Mouse (Mus musculus) forebrain, embryonic 10.5 days (tissue): Measurements from ENCODE around the gene Cryge. TPM values are rescaled to one million over a fixed set of nuclear protein-coding genes. Genes with fewer than 3 reads are reported as not detected.
"Not testable (repeated sequence)": the region's sequence is repeated elsewhere in the genome, so short reads cannot be mapped to it uniquely, and the experiment has no call there.

Source experiments
- DNase-seq: peaks from one replicate; pipeline ENCODE4 v3.0.0-alpha.2; 2017; ENCODE audit warnings: low spot score; ENCODE audit errors: extremely low spot score
- H3K27ac ChIP-seq: fragments of 300-500 bp; sonication (generic); 2 replicates; pipeline ENCODE4 v1.5.1; 2016; ENCODE audit warnings: mild to moderate bottlenecking
- H3K27me3 ChIP-seq: fragments of 300-500 bp; sonication (generic); 2 replicates; pipeline ENCODE4 v1.6.1; 2016; ENCODE audit warnings: mild to moderate bottlenecking; ENCODE audit not compliant: poor library complexity, severe bottlenecking
- H3K36me3 ChIP-seq: fragments of 300-500 bp; sonication (generic); replicated peaks from 2 replicates; pipeline ENCODE4 v1.6.1; 2016; ENCODE audit warnings: mild to moderate bottlenecking, moderate library complexity
- H3K4me1 ChIP-seq: fragments of 300-500 bp; sonication (generic); 2 replicates; pipeline ENCODE4 v1.6.1; 2016
- H3K4me3 ChIP-seq: fragments of 300-500 bp; sonication (generic); 2 replicates; pipeline ENCODE4 v1.5.1; 2016; ENCODE audit warnings: mild to moderate bottlenecking, moderate library complexity
- H3K9me3 ChIP-seq: fragments of 300-500 bp; sonication (generic); 2 replicates; pipeline ENCODE4 v1.6.1; 2016; ENCODE audit warnings: mild to moderate bottlenecking, moderate library complexity
- WGBS: fragments of 180-500 bp; shearing (Covaris S2); methylation state at CpG from one replicate; pipeline ENCODE4 v1.1.7; 2016; 5-methylcytosine and 5-hydroxymethylcytosine counted together
- polyA plus RNA-seq: library from polyadenylated mRNA; unstranded; fragments of >200 nt; fragmentation: Nextera tagmentation; extraction: Ambion mirVana; gene quantifications from 2 replicates; pipeline ENCODE4 v1.2.1, GENCODE M21; 2016

Cryge gene
- polyA plus RNA-seq: 2.0 and 2.9 TPM in 2 replicates

DNA sequence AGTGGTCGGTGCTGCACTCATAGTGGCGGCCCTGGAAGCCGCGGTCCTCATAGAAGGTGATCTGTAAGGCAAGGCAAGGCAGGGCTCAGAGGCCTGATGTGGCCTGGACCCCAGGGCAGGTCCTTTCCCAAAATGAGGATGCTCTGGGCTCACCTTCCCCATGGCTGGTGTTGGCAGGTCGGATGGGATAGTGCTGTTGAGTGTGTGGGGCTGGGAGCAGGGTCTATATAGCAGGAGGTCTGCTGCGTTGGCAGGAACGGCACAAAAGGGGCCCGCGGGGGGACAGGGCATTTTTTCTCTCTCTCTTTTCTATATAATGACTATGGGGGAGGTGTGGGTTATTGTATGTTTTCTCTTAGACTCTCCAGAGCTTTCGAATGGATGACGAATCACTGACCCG lies at the start of gene Cryge:
Gene Cryge, minus strand, starts transcription at position 198 of the 400 bp plus-strand sequence.
- not testable (repeated sequence) for H3K27me3 ChIP-seq, H3K36me3 ChIP-seq, H3K4me3 ChIP-seq, H3K9me3 ChIP-seq
- Histone ChIP-seq H3K27ac (peak within 1 kb of the TSS; percentile 62), H3K4me1 (peaks cover 31% of the 10 kb centered on the region)
- WGBS: 63% methylated on average over 12 of the region's 12 CpGs
- peak; percentile 18 for DNase-seq

- Histone ChIP-seq H3K4me3 (no peak overlapping the region), H3K27me3 (no peaks in the 10 kb centered on the region), H3K4me1 (no peaks in the 10 kb centered on the region), H3K36me3 (no peaks in the 10 kb centered on the region), H3K9me3 (no peaks in the 10 kb centered on the region), H3K27ac (no peak overlapping the region)
- 92% methylated on average over 3 of the region's 3 CpGs for WGBS
- DNase-seq: no peak
These were observed 46.0 kb upstream of the Cryge start for GRCm38 (mm10) chr1:65096953-65097352.

DNA sequence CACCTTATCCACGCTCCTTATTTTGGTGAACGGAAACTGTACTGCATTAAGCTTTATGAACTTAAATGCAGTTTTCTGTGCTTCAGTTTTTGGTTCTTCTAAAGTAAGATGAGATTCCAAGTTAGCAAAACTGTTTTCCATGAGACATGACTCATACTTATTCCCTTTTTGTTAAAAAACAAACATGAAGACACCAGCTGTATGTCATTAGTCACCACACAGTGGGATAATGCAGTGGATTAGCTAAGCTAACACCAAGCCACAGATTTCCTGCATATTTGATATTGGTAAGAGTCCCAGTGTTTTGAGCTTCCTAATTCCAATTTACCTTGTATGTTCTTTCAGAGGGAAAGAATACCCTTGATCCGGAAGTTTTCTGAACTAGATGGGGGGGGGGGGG lies 40.6 kb upstream of the Cryge start:
- WGBS: 93% methylated on average over 3 of the region's 3 CpGs
- no peaks in the 10 kb centered on the region for H3K9me3 ChIP-seq
- H3K4me1 ChIP-seq: no peaks in the 10 kb centered on the region
- DNase-seq: no peak
- no peak overlapping the region for H3K27ac ChIP-seq
- H3K27me3 ChIP-seq: no peaks in the 10 kb centered on the region
- no peak overlapping the region for H3K4me3 ChIP-seq
- H3K36me3 ChIP-seq: no peaks in the 10 kb centered on the region

DNA sequence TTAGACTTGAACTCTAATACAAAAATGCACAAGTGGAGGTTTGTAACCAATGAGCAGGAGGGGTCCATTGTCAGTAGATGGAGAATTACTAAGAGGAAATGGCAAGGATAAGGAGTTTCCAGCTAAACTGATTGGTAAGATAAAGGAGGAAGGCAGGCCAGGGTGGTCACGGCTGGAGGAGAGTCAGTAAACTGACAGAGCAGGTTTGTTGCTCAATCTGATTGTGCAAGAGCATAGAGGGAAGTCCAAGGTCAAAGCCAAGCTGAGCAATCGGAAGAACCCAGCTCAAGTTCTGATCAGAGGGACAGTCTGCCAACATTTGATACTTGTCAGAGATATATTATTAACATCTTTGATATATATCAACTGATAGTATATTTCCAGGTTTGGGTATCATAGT lies 39.4 kb upstream of the Cryge start:
- Histone ChIP-seq H3K4me3 (no peak overlapping the region), H3K27ac (no peak overlapping the region), H3K36me3 (no peaks in the 10 kb centered on the region), H3K4me1 (no peaks in the 10 kb centered on the region), H3K9me3 (no peaks in the 10 kb centered on the region), H3K27me3 (no peaks in the 10 kb centered on the region)
- no peak for DNase-seq
- WGBS: 75% methylated on average over 2 of the region's 2 CpGs

- no peak overlapping the region for H3K27ac ChIP-seq
- H3K4me3 ChIP-seq: no peak overlapping the region
- no peaks in the 10 kb centered on the region for H3K9me3 ChIP-seq
- 81% methylated on average over 6 of the region's 6 CpGs for WGBS
- no peak for DNase-seq
- H3K27me3 ChIP-seq: no peaks in the 10 kb centered on the region
- H3K36me3 ChIP-seq: no peaks in the 10 kb centered on the region
- no peaks in the 10 kb centered on the region for H3K4me1 ChIP-seq
These were observed 37.8 kb upstream of the Cryge start for GRCm38 (mm10) chr1:65088567-65089356.

- H3K4me3 ChIP-seq: no peak within 1 kb of the TSS
- 26% methylated on average over 7 of the region's 7 CpGs for WGBS
These were observed 31.2 kb upstream of the Cryge start, which contains the start of gene Crygb for GRCm38 (mm10) chr1:65082188-65082587. Gene Crygb, minus strand, starts transcription at chr1:65082288.

GRCm38 (mm10) chr1:65075607-65076006 lies 24.7 kb upstream of the Cryge start:
- Histone ChIP-seq H3K27me3 (no peaks in the 10 kb centered on the region), H3K9me3 (no peaks in the 10 kb centered on the region), H3K27ac (no peak overlapping the region), H3K4me3 (no peak overlapping the region), H3K36me3 (no peaks in the 10 kb centered on the region), H3K4me1 (peaks cover 6% of the 10 kb centered on the region)
- 25% methylated on average over 5 of the region's 5 CpGs for WGBS
- DNase-seq: no peak

More at GRCm38 (mm10) chr1:65082188-65082587, 31.2 kb upstream of the Cryge start, which contains the start of gene Crygb:
- DNase-seq: no peak
- no peaks in the 10 kb centered on the region for H3K36me3 ChIP-seq
- no peak within 1 kb of the TSS for H3K27ac ChIP-seq
- no peaks in the 10 kb centered on the region; the same call in 1 of the 2 replicates for H3K27me3 ChIP-seq
- no peaks in the 10 kb centered on the region for H3K9me3 ChIP-seq
- H3K4me1 ChIP-seq: peaks cover 5% of the 10 kb centered on the region

- Histone ChIP-seq H3K4me3 (no peak within 1 kb of the TSS), H3K27me3 (no peaks in the 10 kb centered on the region), H3K36me3 (no peaks in the 10 kb centered on the region), H3K27ac (no peak within 1 kb of the TSS), H3K9me3 (no peaks in the 10 kb centered on the region), H3K4me1 (peaks cover 6% of the 10 kb centered on the region)
- DNase-seq: no peak
- 61% methylated on average over 6 of the region's 6 CpGs for WGBS
These were observed 22.6 kb upstream of the Cryge start, which contains the start of gene Crygc for GRCm38 (mm10) chr1:65073589-65073988. Gene Crygc, minus strand, starts transcription at chr1:65073689.

DNA sequence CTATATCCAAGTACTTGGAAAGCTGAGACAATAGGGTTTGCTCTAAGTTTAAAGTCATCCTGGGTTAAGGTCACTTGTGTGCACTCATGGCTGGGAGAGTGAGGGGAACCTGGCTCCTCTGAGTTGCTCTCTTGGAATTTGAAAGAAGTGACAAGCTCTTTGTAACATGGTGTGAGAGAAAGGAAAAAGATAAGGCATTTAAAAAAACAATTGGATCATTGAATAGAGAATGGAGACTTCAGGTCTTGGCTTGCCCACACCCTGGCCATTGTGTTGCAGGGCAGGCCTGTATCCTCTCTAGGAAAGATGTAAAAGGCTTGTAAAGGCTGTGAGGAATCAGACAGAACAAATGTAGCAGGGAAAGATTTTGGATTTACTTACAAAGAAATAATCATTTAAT lies 16.9 kb upstream of the Cryge start:
- H3K4me1 ChIP-seq: no peaks in the 10 kb centered on the region; the same call in 1 of the 2 replicates
- no peaks in the 10 kb centered on the region for H3K9me3 ChIP-seq
- no peak for DNase-seq
- no peaks in the 10 kb centered on the region for H3K27me3 ChIP-seq
- no peaks in the 10 kb centered on the region for H3K36me3 ChIP-seq
- no peak overlapping the region for H3K4me3 ChIP-seq
- H3K27ac ChIP-seq: no peak overlapping the region

- Histone ChIP-seq H3K27ac (no peak overlapping the region), H3K4me1 (no peaks in the 10 kb centered on the region; the same call in 1 of the 2 replicates), H3K4me3 (no peak overlapping the region), H3K9me3 (no peaks in the 10 kb centered on the region), H3K36me3 (no peaks in the 10 kb centered on the region), H3K27me3 (no peaks in the 10 kb centered on the region)
- WGBS: 88% methylated on average over 15 of the region's 15 CpGs
- no peak for DNase-seq
These were observed 13.3 kb upstream of the Cryge start for GRCm38 (mm10) chr1:65064201-65064600.

DNA sequence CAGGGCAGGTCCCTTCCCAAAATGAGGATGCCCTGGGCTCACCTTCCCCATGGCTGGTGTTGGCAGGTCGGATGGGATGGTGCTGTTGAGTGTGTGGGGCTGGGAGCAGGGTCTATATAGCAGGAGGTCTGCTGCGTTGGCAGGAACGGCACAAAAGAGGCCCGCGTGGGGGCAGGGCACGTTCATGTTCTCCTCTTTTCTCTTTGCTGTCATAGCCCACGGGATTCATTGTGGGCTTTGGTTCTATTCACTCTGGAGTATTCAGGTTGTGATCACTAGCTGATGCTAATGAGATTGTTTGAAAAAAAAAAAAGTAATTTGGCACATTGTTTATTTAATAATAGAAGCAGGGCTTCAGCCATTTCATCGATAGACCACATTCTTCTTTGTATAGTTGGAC lies 12.4 kb upstream of the Cryge start, which contains the start of gene Crygd:
Gene Crygd, minus strand, starts transcription at position 101 of the 400 bp plus-strand sequence.
- Histone ChIP-seq H3K27ac (no peak within 1 kb of the TSS), H3K27me3 (no peaks in the 10 kb centered on the region), H3K4me3 (no peak within 1 kb of the TSS), H3K4me1 (no peaks in the 10 kb centered on the region; the same call in 1 of the 2 replicates), H3K9me3 (no peaks in the 10 kb centered on the region), H3K36me3 (no peaks in the 10 kb centered on the region)
- no peak for DNase-seq
- 73% methylated on average over 8 of the region's 8 CpGs for WGBS

- WGBS: 34% methylated on average over 2 of the region's 2 CpGs
- no peak for DNase-seq
- H3K27ac ChIP-seq: peak overlapping the region; percentile 62
- no peak overlapping the region for H3K4me3 ChIP-seq
- H3K27me3 ChIP-seq: peaks cover 8% of the 10 kb centered on the region; the same call in 1 of the 2 replicates
- peaks cover 31% of the 10 kb centered on the region for H3K4me1 ChIP-seq
- no peaks in the 10 kb centered on the region for H3K36me3 ChIP-seq
- no peaks in the 10 kb centered on the region for H3K9me3 ChIP-seq
These were observed 1.2 kb upstream of the Cryge start for GRCm38 (mm10) chr1:65052140-65052539.

GRCm38 (mm10) chr1:65051696-65052095 lies 747 bp upstream of the Cryge start:
- Histone ChIP-seq H3K4me1 (peaks cover 31% of the 10 kb centered on the region), H3K36me3 (no peaks in the 10 kb centered on the region)
- 57% methylated on average over 7 of the region's 7 CpGs for WGBS

More at GRCm38 (mm10) chr1:65051696-65052095, 747 bp upstream of the Cryge start:
- Histone ChIP-seq H3K4me3 (no peak overlapping the region), H3K27me3 (peaks cover 8% of the 10 kb centered on the region; the same call in 1 of the 2 replicates), H3K27ac (peak overlapping the region; percentile 62), H3K9me3 (no peaks in the 10 kb centered on the region)
- DNase-seq: no peak
